ENCODE assay signal across 8 mouse cellular contexts in the genomic region with DNA sequence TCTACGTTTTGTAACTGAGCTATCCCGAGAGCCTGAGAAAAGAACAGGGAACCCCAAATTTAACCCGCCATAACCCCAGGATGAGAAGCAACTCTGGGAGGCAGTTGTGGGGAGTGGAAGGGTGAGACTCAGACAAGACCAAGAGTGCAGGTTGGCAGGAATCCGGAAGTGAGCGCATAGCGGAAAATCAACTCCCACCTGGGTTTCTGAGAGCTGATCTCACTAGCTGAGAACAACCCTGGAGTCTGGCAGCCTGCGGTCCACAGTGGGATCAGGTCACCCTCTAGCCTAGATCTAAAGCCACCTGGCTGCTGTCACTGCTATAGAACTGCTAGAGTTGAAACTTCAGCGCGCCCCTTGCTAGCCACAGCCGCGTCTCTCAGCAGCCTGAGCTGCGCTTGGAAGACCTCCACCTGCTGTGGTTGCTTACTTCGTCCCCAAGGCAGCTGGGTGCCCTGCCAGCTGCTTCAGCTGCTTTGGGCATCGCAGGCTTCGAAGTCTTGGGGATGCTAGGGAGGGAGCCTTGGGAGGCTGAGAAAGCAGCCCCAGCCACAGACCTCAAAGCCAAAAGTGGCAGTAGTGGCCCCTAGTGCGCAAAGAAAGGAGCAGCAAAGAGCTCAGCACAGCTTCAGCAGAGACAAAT. TPM values are rescaled to one million over a fixed set of nuclear protein-coding genes. Genes with fewer than 3 reads are reported as not detected.
DNase-seq lines count a peak whose midpoint lies in the region; ATAC-seq lines count a peak whose summit lies in the region.

No protein-coding gene starts in this region.

- no peaks in the 10 kb centered on the region for H3K36me3 ChIP-seq in lung, embryonic 15.5 days

- H3K27me3 ChIP-seq in lung, embryonic 15.5 days = no peaks in the 10 kb centered on the region

- peak overlapping the region; percentile 98 for H3K27ac ChIP-seq in lung, embryonic 15.5 days

- peak overlapping the region; percentile 92 for H3K4me2 ChIP-seq in lung, embryonic 15.5 days

- no peaks in the 10 kb centered on the region for H3K9me3 ChIP-seq in lung, embryonic 15.5 days

- H3K4me3 ChIP-seq in lung, embryonic 15.5 days = peak overlapping the region; percentile 44

- peak overlapping the region; percentile 71 for H3K9ac ChIP-seq in lung, embryonic 15.5 days

- under 1% methylated on average over 16 of the region's 16 CpGs for WGBS in lung, embryonic 15.5 days

- peak; percentile 36 for ATAC-seq in granulocyte monocyte progenitor cell, adult 5-6 weeks (replicated peaks; ENCODE audit: poor library complexity, severe bottlenecking)
- peak; percentile 44 for ATAC-seq in lung, embryonic 15.5 days (ENCODE audit: borderline replicate concordance, extremely low read depth, low FRiP score, low TSS enrichment)

- peak; percentile 68 for DNase-seq in 3T3-L1 (ENCODE audit: low read depth, low spot score)
- peak; percentile 67 for DNase-seq in MN1 (ENCODE audit: low spot score)
- DNase-seq in cerebellum, postnatal 36 days = peak; percentile 24 to 35
- DNase-seq in kidney, adult 11 months = peak; percentile 84
- DNase-seq in retina, embryonic 14.5 days (ENCODE audit: low spot score) = peak; percentile 68
- DNase-seq in urinary bladder, adult 2 months (ENCODE audit: low spot score) = peak; percentile 55

- peaks cover 31% of the 10 kb centered on the region for H3K4me1 ChIP-seq in lung, embryonic 15.5 days

RNA-seq across cellular contexts. Expression of a gene that starts 10.0 kb away (rescaled TPM):
- 4,580 and 4,737 TPM in 2 replicates for total RNA-seq in granulocyte monocyte progenitor cell, adult 5-6 weeks (2014; fragmentation: Nextera tagmentation)
- 844 and 942 TPM in 2 replicates for total RNA-seq in granulocyte monocyte progenitor cell, adult 5-6 weeks (2017)
- polyA plus RNA-seq in lung, embryonic 15.5 days (2015; fragmentation: Nextera tagmentation; extraction: Ambion mirVana) = 998 and 1,067 TPM in 2 replicates
- polyA plus RNA-seq in urinary bladder, adult 2 months (2012; rRNA removed) = 2,550 and 3,005 TPM in 2 replicates

RNA-seq across cellular contexts. Expression of a gene that starts 48.0 kb away (rescaled TPM):
- 15.4 and 26.2 TPM in 2 replicates for total RNA-seq in granulocyte monocyte progenitor cell, adult 5-6 weeks (2014; fragmentation: Nextera tagmentation)
- total RNA-seq in granulocyte monocyte progenitor cell, adult 5-6 weeks (2017) = 16.0 and 20.5 TPM in 2 replicates
- polyA plus RNA-seq in lung, embryonic 15.5 days (2015; fragmentation: Nextera tagmentation; extraction: Ambion mirVana) = 3.6 and 3.8 TPM in 2 replicates
- 7.6 and 8.1 TPM in 2 replicates for polyA plus RNA-seq in urinary bladder, adult 2 months (2012; rRNA removed)

Comparison
In these comparisons a context has a peak if more than half of its experiments do, and no peak if none do; other contexts are left out.
1. Peak in every context shown above with its lines: DNase-seq, ATAC-seq, H3K4me3 ChIP-seq and H3K27ac ChIP-seq.
2. DNase-seq: peak in every context shown above with its lines; median percentile 84 in kidney, adult 11 months; 68 in 3T3-L1; 68 in retina, embryonic 14.5 days; 67 in MN1; 55 in urinary bladder, adult 2 months; 30 in cerebellum, postnatal 36 days.